Mouse (Mus musculus): ENCODE measurements around the gene Ccl4. TPM values are rescaled to one million over a fixed set of nuclear protein-coding genes. Genes with fewer than 3 reads are reported as not detected.

The Ccl4 gene
- polyA plus RNA-seq, 1 experiment from 2014 or later, result not detected

GRCm38 (mm10) chr11:83640141-83640540 lies 22.2 kb upstream of the Ccl4 start:
- 88% methylated on average over 5 of the region's 5 CpGs for WGBS
- H3K9me3 ChIP-seq (replicated peaks), result no peaks in the 10 kb centered on the region

GRCm38 (mm10) chr11:83641216-83641615 lies 21.2 kb upstream of the Ccl4 start:
- WGBS, result 91% methylated on average over 2 of the region's 2 CpGs
- no peaks in the 10 kb centered on the region for H3K4me1 ChIP-seq

More at GRCm38 (mm10) chr11:83640141-83640540, 22.2 kb upstream of the Ccl4 start:
- Histone ChIP-seq H3K4me1 (no peaks in the 10 kb centered on the region), H3K36me3 (no peaks in the 10 kb centered on the region), H3K4me3 (no peak overlapping the region), H3K27me3 (ENCODE audit: low read depth, poor library complexity, severe bottlenecking) (no peaks in the 10 kb centered on the region), H3K27ac (replicated peaks) (no peak overlapping the region)
- DNase-seq (ENCODE audit: low spot score), result no peak

DNA sequence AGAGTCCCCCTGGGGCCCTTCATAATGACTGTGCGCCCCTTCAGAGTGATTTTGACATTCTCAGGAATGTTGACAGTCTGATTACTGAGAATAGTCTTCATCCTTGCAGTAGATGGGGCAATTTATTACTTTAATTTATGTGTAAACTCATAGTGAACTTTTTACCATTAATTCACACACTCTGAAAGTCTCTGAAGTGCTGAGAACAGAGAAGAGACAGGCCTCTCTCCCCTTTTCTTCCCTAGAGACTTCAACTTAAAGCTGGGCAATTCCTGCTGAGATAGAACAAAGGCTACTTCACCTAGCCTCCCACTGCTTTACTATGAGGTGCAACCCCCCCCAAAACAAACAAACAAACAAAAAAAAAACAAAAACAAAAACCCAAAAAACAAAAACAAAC lies 16.9 kb upstream of the Ccl4 start, which contains the start of gene Rpl9-ps1:
Rpl9-ps1 (minus strand) TSS at position 101 of the 400 bp plus-strand sequence.
- H3K4me3 ChIP-seq, result no peak within 1 kb of the TSS
- H3K36me3 ChIP-seq, result no peaks in the 10 kb centered on the region
- H3K9me3 ChIP-seq (replicated peaks), result no peaks in the 10 kb centered on the region
- H3K4me1 ChIP-seq, result no peaks in the 10 kb centered on the region
- WGBS, result 85% methylated on average over 1 of the region's 1 CpGs
- DNase-seq (ENCODE audit: low spot score), result no peak
- H3K27ac ChIP-seq (replicated peaks), result no peak within 1 kb of the TSS
- no peaks in the 10 kb centered on the region for H3K27me3 ChIP-seq (ENCODE audit: low read depth, poor library complexity, severe bottlenecking)

More at GRCm38 (mm10) chr11:83641216-83641615, 21.2 kb upstream of the Ccl4 start:
- no peak for DNase-seq (ENCODE audit: low spot score)
- Histone ChIP-seq H3K27me3 (ENCODE audit: low read depth, poor library complexity, severe bottlenecking) (no peaks in the 10 kb centered on the region), H3K27ac (replicated peaks) (no peak overlapping the region), H3K9me3 (replicated peaks) (no peaks in the 10 kb centered on the region), H3K36me3 (no peaks in the 10 kb centered on the region), H3K4me3 (no peak overlapping the region)

DNA sequence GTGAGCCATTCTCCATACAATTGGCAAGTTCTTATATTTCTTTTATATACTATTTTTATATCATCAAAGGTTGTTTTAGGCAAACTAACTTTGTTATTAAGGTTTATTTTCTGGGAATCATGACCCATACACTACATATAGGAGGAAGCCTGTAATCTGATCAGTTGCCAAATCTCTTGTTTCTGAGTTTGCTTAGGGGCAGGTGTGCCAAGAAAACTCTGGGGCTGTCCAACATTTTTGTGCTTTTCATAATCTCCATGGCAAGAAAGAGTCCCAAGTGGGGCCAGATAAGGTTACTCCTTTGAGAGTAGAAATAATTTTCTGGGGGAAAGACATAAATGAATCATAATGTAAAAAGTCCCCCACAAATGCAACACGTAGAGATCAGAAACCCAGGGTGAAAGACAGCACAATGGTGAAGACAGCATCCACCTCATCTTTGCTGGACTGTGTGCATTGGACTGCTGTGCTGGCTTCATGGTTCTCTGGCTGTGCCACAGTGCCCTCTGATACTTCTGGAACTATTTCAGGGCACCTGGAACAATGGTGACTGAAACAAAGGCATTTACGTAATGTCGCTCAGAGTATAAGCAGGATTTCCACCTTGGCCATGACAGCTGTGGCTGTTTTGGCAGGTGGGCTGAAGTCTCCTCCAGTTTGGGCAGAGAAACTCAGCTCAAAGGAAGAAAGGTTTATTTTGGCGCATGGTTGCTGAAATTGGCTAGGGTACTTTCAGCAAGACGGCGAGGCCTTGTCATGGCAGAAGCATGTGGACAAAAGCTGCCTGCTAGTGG lies 15.8 kb upstream of the Ccl4 start:
- Histone ChIP-seq H3K9me3 (replicated peaks) (no peaks in the 10 kb centered on the region), H3K4me1 (no peaks in the 10 kb centered on the region), H3K36me3 (no peaks in the 10 kb centered on the region), H3K27me3 (ENCODE audit: low read depth, poor library complexity, severe bottlenecking) (no peaks in the 10 kb centered on the region), H3K27ac (replicated peaks) (no peak overlapping the region), H3K4me3 (no peak overlapping the region)
- WGBS, result 93% methylated on average over 6 of the region's 6 CpGs
- no peak for DNase-seq (ENCODE audit: low spot score)

GRCm38 (mm10) chr11:83649305-83649841 lies 13.0 kb upstream of the Ccl4 start, which contains the start of gene Ccl3:
Gene Ccl3 (minus strand): TSS chr11:83649355.
- WGBS, result 83% methylated on average over 8 of the region's 8 CpGs
- Histone ChIP-seq H3K27me3 (ENCODE audit: low read depth, poor library complexity, severe bottlenecking) (no peaks in the 10 kb centered on the region), H3K27ac (replicated peaks) (no peak within 1 kb of the TSS), H3K36me3 (no peaks in the 10 kb centered on the region), H3K4me1 (no peaks in the 10 kb centered on the region), H3K4me3 (no peak within 1 kb of the TSS), H3K9me3 (replicated peaks) (no peaks in the 10 kb centered on the region)
- no peak for DNase-seq (ENCODE audit: low spot score)

DNA sequence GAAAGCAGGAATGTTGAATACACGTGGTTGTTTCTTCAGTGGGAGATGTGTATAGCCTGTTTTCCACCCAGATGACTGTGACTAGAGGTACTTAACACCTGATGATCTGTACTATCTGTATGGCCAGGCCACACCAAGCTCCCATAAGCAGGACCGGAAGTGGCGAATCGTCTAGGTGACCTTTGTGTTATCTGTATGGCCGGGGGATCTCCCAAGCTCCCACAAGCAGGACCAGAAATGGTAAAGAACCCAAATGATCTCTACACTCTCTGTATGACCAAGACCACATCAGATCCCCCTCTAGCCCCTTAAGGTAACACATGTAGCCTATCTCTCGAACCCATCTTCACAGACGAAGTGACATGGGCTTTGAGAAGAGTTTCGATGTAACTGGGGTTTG lies 7.8 kb upstream of the Ccl4 start:
- Histone ChIP-seq H3K9me3 (replicated peaks) (no peaks in the 10 kb centered on the region), H3K4me3 (no peak overlapping the region), H3K36me3 (no peaks in the 10 kb centered on the region), H3K27me3 (ENCODE audit: low read depth, poor library complexity, severe bottlenecking) (no peaks in the 10 kb centered on the region), H3K4me1 (no peaks in the 10 kb centered on the region), H3K27ac (replicated peaks) (no peak overlapping the region)
- no peak for DNase-seq (ENCODE audit: low spot score)
- WGBS, result 91% methylated on average over 8 of the region's 8 CpGs

DNA sequence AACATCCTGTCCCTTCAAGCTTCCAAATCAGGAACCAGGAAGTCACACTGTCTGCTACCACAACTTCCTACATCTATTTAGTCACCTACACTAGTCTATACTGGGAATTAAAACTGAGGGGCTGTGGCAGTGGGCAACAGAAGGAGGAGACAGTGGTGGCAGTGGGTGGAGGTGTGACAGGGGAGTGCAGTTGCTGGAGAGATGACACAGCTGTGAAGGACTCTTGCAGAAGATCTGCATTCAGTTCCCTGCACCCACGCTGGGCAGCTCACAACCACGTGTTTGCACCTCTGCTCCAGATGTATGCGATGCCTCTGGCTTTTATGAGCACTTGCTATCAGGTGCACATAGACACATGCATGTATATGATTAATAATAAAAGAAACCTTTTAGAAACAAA lies 4.9 kb upstream of the Ccl4 start:
- Histone ChIP-seq H3K36me3 (no peaks in the 10 kb centered on the region), H3K27ac (replicated peaks) (no peak overlapping the region), H3K4me3 (no peak overlapping the region), H3K9me3 (replicated peaks) (no peaks in the 10 kb centered on the region), H3K4me1 (no peaks in the 10 kb centered on the region), H3K27me3 (ENCODE audit: low read depth, poor library complexity, severe bottlenecking) (no peaks in the 10 kb centered on the region)
- 88% methylated on average over 3 of the region's 3 CpGs for WGBS
- no peak for DNase-seq (ENCODE audit: low spot score)

GRCm38 (mm10) chr11:83658797-83659196 lies 3.6 kb upstream of the Ccl4 start:
- Histone ChIP-seq H3K36me3 (no peaks in the 10 kb centered on the region), H3K27me3 (ENCODE audit: low read depth, poor library complexity, severe bottlenecking) (no peaks in the 10 kb centered on the region), H3K9me3 (replicated peaks) (no peaks in the 10 kb centered on the region), H3K4me1 (no peaks in the 10 kb centered on the region), H3K27ac (replicated peaks) (no peak overlapping the region), H3K4me3 (no peak overlapping the region)
- no peak for DNase-seq (ENCODE audit: low spot score)
- whole genome bisulfite sequencing, result 85% methylated on average over 6 of the region's 6 CpGs

DNA sequence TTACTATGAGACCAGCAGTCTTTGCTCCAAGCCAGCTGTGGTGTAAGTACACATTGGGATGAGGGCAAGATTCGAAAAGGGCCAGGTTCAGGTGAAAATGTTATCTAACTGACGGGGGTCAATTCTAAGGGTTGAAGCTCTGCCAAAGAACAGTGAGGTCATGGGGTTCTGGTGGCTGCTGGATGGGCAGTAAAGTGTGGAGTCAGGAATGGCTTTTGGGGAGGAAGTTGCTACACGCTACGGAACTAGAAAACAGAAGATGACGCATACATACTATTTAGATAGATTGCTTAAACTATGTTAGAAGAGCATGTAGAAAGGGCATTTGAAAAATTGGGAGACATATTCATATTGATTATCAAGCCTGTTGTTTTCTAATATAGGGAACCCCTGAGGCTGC lies 1.1 kb downstream of the Ccl4 start:
- Histone ChIP-seq H3K27me3 (ENCODE audit: low read depth, poor library complexity, severe bottlenecking) (no peaks in the 10 kb centered on the region), H3K36me3 (no peaks in the 10 kb centered on the region), H3K27ac (replicated peaks) (no peak overlapping the region), H3K4me1 (no peaks in the 10 kb centered on the region), H3K9me3 (replicated peaks) (no peaks in the 10 kb centered on the region), H3K4me3 (no peak overlapping the region)
- DNase-seq (ENCODE audit: low spot score), result no peak
- WGBS, result 92% methylated on average over 5 of the region's 5 CpGs

DNA sequence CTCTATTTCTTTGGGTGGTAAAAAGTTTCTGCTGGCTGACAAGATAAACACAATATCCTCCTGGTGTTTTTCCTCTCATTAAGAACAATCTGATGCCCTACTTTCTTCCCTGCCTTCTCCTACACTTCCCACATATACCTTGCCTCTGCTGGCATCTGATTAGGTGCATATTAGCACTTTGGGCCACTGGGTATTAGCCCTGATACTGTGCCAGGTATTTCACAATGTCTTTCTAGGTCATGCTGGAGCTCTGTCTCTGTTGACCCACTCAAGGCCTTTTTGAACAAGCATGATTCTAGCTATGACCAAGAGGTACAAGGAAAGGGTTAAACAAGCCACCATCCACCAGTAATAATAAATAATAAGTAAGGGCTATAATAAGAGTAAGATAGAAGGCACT lies 9.4 kb downstream of the Ccl4 start:
- Histone ChIP-seq H3K4me3 (no peak overlapping the region), H3K27me3 (ENCODE audit: low read depth, poor library complexity, severe bottlenecking) (no peaks in the 10 kb centered on the region), H3K9me3 (replicated peaks) (no peaks in the 10 kb centered on the region), H3K4me1 (no peaks in the 10 kb centered on the region), H3K27ac (replicated peaks) (no peak overlapping the region), H3K36me3 (no peaks in the 10 kb centered on the region)
- DNase-seq (ENCODE audit: low spot score), result no peak

- Histone ChIP-seq H3K36me3 (no peaks in the 10 kb centered on the region), H3K27me3 (ENCODE audit: low read depth, poor library complexity, severe bottlenecking) (no peaks in the 10 kb centered on the region), H3K27ac (replicated peaks) (no peak overlapping the region), H3K9me3 (replicated peaks) (no peaks in the 10 kb centered on the region), H3K4me3 (no peak overlapping the region), H3K4me1 (no peaks in the 10 kb centered on the region)
- 94% methylated on average over 1 of the region's 1 CpGs for WGBS
- DNase-seq (ENCODE audit: low spot score), result no peak
Observed at GRCm38 (mm10) chr11:83675665-83676064, 13.3 kb downstream of the Ccl4 start.

- no peak overlapping the region for H3K4me3 ChIP-seq
- H3K9me3 ChIP-seq (replicated peaks), result no peaks in the 10 kb centered on the region
- H3K36me3 ChIP-seq, result no peaks in the 10 kb centered on the region
- DNase-seq (ENCODE audit: low spot score), result no peak
- no peak overlapping the region for H3K27ac ChIP-seq (replicated peaks)
- WGBS, result 80% methylated on average over 1 of the region's 1 CpGs
- no peaks in the 10 kb centered on the region for H3K27me3 ChIP-seq (ENCODE audit: low read depth, poor library complexity, severe bottlenecking)
- H3K4me1 ChIP-seq, result no peaks in the 10 kb centered on the region
Observed at GRCm38 (mm10) chr11:83689918-83690317, 27.5 kb downstream of the Ccl4 start.

GRCm38 (mm10) chr11:83692008-83692407 lies 29.6 kb downstream of the Ccl4 start:
- Histone ChIP-seq H3K27ac (replicated peaks) (no peak overlapping the region), H3K9me3 (replicated peaks) (no peaks in the 10 kb centered on the region), H3K27me3 (ENCODE audit: low read depth, poor library complexity, severe bottlenecking) (no peaks in the 10 kb centered on the region), H3K36me3 (no peaks in the 10 kb centered on the region), H3K4me1 (no peaks in the 10 kb centered on the region), H3K4me3 (no peak overlapping the region)
- 60% methylated on average over 1 of the region's 1 CpGs for WGBS
- no peak for DNase-seq (ENCODE audit: low spot score)

Data from midbrain, embryonic 10.5 days (tissue).